13 mouse cellular contexts compared by ENCODE assay signal in the genomic region with DNA sequence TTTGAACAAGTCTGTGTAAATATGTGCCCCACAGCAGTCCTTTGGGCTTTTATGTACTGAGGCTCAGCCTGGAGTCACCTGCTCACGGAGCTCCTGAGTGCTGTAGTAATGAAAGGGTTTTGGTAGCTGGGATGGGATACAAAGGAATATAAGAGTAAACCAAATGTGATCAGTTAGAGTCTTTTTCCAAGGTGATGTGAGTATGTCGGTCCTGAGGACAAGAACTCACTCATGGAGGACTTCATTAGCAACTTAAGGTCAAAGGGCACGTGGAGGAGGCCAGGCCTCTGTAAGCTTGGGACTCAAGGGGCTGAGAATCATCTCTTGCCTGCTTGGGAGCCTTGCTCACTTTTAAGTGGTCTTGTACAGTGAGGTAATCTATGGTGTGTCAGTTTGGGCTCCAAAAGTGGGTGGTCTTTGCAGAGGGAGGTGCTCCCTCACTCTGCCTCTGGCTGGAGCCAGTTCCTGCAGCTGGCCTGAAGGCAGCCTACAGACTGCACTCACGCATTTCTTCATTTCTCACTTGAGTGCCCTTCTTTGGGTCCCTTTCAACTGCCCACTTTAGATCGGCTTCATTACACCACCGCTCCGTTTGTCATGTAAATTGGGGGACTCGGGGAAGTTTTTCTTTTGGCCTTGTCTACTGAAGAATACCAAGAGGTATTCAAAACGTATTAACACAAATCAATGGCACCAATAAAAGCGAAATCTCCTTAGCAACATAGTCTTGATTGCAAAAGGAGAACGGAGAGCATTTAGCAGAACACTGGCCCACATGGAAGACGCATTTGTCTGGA. TPM values are rescaled to one million over a fixed set of nuclear protein-coding genes. Genes with fewer than 3 reads are reported as not detected.
DNase-seq lines count a peak whose midpoint lies in the region; ATAC-seq lines count a peak whose summit lies in the region.
"Had no signal": no experiment of that assay in that cellular context is flagged by ENCODE, and none has a peak within 500 bp of the region (broad histone marks: within the 10 kb centered on the region; RNA-seq: fewer than 3 reads in every experiment).

No protein-coding gene starts in this region.

- no peak overlapping the region for H3K4me2 ChIP-seq in limb, embryonic 11.5 days (ENCODE audit: low read depth, severe bottlenecking)
- H3K4me2 ChIP-seq in embryonic facial prominence, embryonic 11.5 days (ENCODE audit: low read depth, low read length): no peak overlapping the region
- no peak overlapping the region for H3K4me2 ChIP-seq in hindbrain, embryonic 15.5 days
- H3K4me2 ChIP-seq: liver, embryonic 13.5 days had no signal

- H3K9me3 ChIP-seq in limb, embryonic 11.5 days (ENCODE audit: control insufficient read depth, low read length): no peaks in the 10 kb centered on the region
- no peaks in the 10 kb centered on the region for H3K9me3 ChIP-seq in limb, embryonic 10.5 days (replicated peaks)
- H3K9me3 ChIP-seq in embryonic facial prominence, embryonic 11.5 days (replicated peaks; ENCODE audit: control insufficient read depth, low read length): no peaks in the 10 kb centered on the region
- no peaks in the 10 kb centered on the region for H3K9me3 ChIP-seq in hindbrain, embryonic 15.5 days
- H3K9me3 ChIP-seq: liver, embryonic 13.5 days had no signal

- H3K4me1 ChIP-seq in limb, embryonic 11.5 days (ENCODE audit: control insufficient read depth, insufficient read depth, low read length): no peaks in the 10 kb centered on the region
- no peaks in the 10 kb centered on the region for H3K4me1 ChIP-seq in limb, embryonic 10.5 days
- H3K4me1 ChIP-seq in embryonic facial prominence, embryonic 11.5 days (ENCODE audit: control insufficient read depth, insufficient read depth, low read length): no peaks in the 10 kb centered on the region
- H3K4me1 ChIP-seq in hindbrain, embryonic 15.5 days (replicated peaks): no peaks in the 10 kb centered on the region; the same call in 1 of the 2 replicates
- H3K4me1 ChIP-seq: liver, embryonic 13.5 days had no signal

- H3K27ac ChIP-seq in limb, embryonic 11.5 days (replicated peaks; ENCODE audit: low read depth, low read length): no peak overlapping the region
- no peak overlapping the region for H3K27ac ChIP-seq in limb, embryonic 10.5 days
- no peak overlapping the region for H3K27ac ChIP-seq in embryonic facial prominence, embryonic 11.5 days (replicated peaks; ENCODE audit: low read depth, low read length)
- H3K27ac ChIP-seq in hindbrain, embryonic 15.5 days (replicated peaks): 0 out of 2 replicates have a peak overlapping the region, but pooled peaks have one; percentile 3
- H3K27ac ChIP-seq: liver, embryonic 13.5 days had no signal

- 70% methylated on average over 12 of the region's 12 CpGs for WGBS in limb, embryonic 11.5 days
- WGBS in limb, embryonic 10.5 days: 72% methylated on average over 12 of the region's 12 CpGs
- WGBS in embryonic facial prominence, embryonic 11.5 days: 48% methylated on average over 12 of the region's 12 CpGs
- 20% methylated on average over 12 of the region's 12 CpGs for WGBS in hindbrain, embryonic 15.5 days

- no peaks in the 10 kb centered on the region for H3K27me3 ChIP-seq in limb, embryonic 11.5 days (ENCODE audit: control insufficient read depth, insufficient read depth, low read length)
- H3K27me3 ChIP-seq in limb, embryonic 10.5 days (ENCODE audit: low read depth, poor library complexity, severe bottlenecking): no peaks in the 10 kb centered on the region
- no peaks in the 10 kb centered on the region for H3K27me3 ChIP-seq in embryonic facial prominence, embryonic 11.5 days (ENCODE audit: control insufficient read depth, insufficient read depth, low read length)
- 0 out of 2 replicates have a peak, but pooled peaks cover 8% of the 10 kb centered on the region for H3K27me3 ChIP-seq in hindbrain, embryonic 15.5 days
- H3K27me3 ChIP-seq: liver, embryonic 13.5 days; megakaryocyte, embryonic 14.5 days had no signal

- peak; percentile 18 for DNase-seq in limb, embryonic 11.5 days (ENCODE audit: low spot score)
- no peak for DNase-seq in limb, embryonic 10.5 days (ENCODE audit: low spot score)
- peak; percentile 54 for DNase-seq in embryonic facial prominence, embryonic 11.5 days (ENCODE audit: low spot score)
- DNase-seq in retina, embryonic 14.5 days (ENCODE audit: low spot score): peak; percentile 70
- no peak for DNase-seq in spleen, postnatal 14 days (ENCODE audit: low spot score in 2 of 2)
- DNase-seq: cerebellum, adult 9-11 months; kidney, postnatal 36 days; liver, embryonic 13.5 days; right cerebral cortex, postnatal 14 days; thymus, postnatal 14 days had no signal

- H3K36me3 ChIP-seq in limb, embryonic 11.5 days (ENCODE audit: control insufficient read depth, insufficient read depth, low read length): no peaks in the 10 kb centered on the region
- H3K36me3 ChIP-seq in limb, embryonic 10.5 days: peaks cover 67% of the 10 kb centered on the region
- no peaks in the 10 kb centered on the region; the same call in 1 of the 2 replicates for H3K36me3 ChIP-seq in embryonic facial prominence, embryonic 11.5 days (replicated peaks; ENCODE audit: control insufficient read depth, insufficient read depth, low read depth, low read length)
- 0 out of 2 replicates have a peak, but pooled peaks cover 4% of the 10 kb centered on the region for H3K36me3 ChIP-seq in hindbrain, embryonic 15.5 days

- H3K9ac ChIP-seq in limb, embryonic 11.5 days (ENCODE audit: low read length): no peak overlapping the region
- no peak overlapping the region for H3K9ac ChIP-seq in embryonic facial prominence, embryonic 11.5 days (replicated peaks; ENCODE audit: low read length)
- H3K9ac ChIP-seq in hindbrain, embryonic 15.5 days: no peak overlapping the region
- H3K9ac ChIP-seq: liver, embryonic 13.5 days had no signal

- no peak overlapping the region for H3K4me3 ChIP-seq in limb, embryonic 11.5 days (ENCODE audit: low read depth, low read length)
- no peak overlapping the region for H3K4me3 ChIP-seq in limb, embryonic 10.5 days
- H3K4me3 ChIP-seq in embryonic facial prominence, embryonic 11.5 days (ENCODE audit: low read depth, low read length): no peak overlapping the region
- H3K4me3 ChIP-seq in hindbrain, embryonic 15.5 days: no peak overlapping the region
- H3K4me3 ChIP-seq: liver, embryonic 13.5 days; megakaryocyte, embryonic 14.5 days had no signal

- no peak for ATAC-seq in limb, embryonic 11.5 days (ENCODE audit: insufficient number of reproducible peaks, low FRiP score, low TSS enrichment, low read depth)
- ATAC-seq in embryonic facial prominence, embryonic 11.5 days (replicated peaks; ENCODE audit: insufficient number of reproducible peaks, low FRiP score, low TSS enrichment, low read depth): peak; percentile 70; the same call in 1 of the 2 replicates
- peak; percentile 79 for ATAC-seq in hindbrain, embryonic 15.5 days (ENCODE audit: low FRiP score, low read depth)
- ATAC-seq in granulocyte monocyte progenitor cell, adult 5-6 weeks (replicated peaks; ENCODE audit: poor library complexity, severe bottlenecking): no peak

RNA-seq across cellular contexts. Expression of a gene that starts 45.7 kb away (rescaled TPM):
- 45.8 and 46.1 TPM in 2 replicates for polyA plus RNA-seq in limb, embryonic 11.5 days (2014; fragmentation: Nextera tagmentation; extraction: Ambion mirVana)
- 36.9 and 40.0 TPM in 2 replicates for polyA plus RNA-seq in limb, embryonic 10.5 days (2016; fragmentation: Nextera tagmentation; extraction: Ambion mirVana)
- polyA plus RNA-seq in embryonic facial prominence, embryonic 11.5 days (2014; fragmentation: Nextera tagmentation; extraction: Ambion mirVana): 45.3 and 51.2 TPM in 2 replicates
- 30.0 and 30.3 TPM in 2 replicates for polyA plus RNA-seq in hindbrain, embryonic 15.5 days (2015; fragmentation: Nextera tagmentation; extraction: Ambion mirVana)
- 14.2 and 42.0 TPM in 2 replicates for total RNA-seq in granulocyte monocyte progenitor cell, adult 5-6 weeks (2014; fragmentation: Nextera tagmentation)
- total RNA-seq in granulocyte monocyte progenitor cell, adult 5-6 weeks (2017): 40.3 and 58.9 TPM in 2 replicates

Comparison
In these comparisons a context has a peak if more than half of its experiments do, and no peak if none do; other contexts are left out.
1. DNase-seq: peak in limb, embryonic 11.5 days (single experiment), embryonic facial prominence, embryonic 11.5 days (single experiment) and retina, embryonic 14.5 days (single experiment); none in limb, embryonic 10.5 days (single experiment) and spleen, postnatal 14 days (0 of 2).
2. ATAC-seq: peak in embryonic facial prominence, embryonic 11.5 days (single experiment) and hindbrain, embryonic 15.5 days (single experiment); none in limb, embryonic 11.5 days (single experiment) and granulocyte monocyte progenitor cell, adult 5-6 weeks (single experiment).